Mouse (Mus musculus) kidney, postnatal 14 days (tissue): ENCODE results near the gene Sipa1l1.

Experiments used
- DNase-seq: peaks from one replicate; pipeline ENCODE4 v3.0.0; 2022; ENCODE audit warnings: mixed read lengths

Sipa1l1 gene

DNA sequence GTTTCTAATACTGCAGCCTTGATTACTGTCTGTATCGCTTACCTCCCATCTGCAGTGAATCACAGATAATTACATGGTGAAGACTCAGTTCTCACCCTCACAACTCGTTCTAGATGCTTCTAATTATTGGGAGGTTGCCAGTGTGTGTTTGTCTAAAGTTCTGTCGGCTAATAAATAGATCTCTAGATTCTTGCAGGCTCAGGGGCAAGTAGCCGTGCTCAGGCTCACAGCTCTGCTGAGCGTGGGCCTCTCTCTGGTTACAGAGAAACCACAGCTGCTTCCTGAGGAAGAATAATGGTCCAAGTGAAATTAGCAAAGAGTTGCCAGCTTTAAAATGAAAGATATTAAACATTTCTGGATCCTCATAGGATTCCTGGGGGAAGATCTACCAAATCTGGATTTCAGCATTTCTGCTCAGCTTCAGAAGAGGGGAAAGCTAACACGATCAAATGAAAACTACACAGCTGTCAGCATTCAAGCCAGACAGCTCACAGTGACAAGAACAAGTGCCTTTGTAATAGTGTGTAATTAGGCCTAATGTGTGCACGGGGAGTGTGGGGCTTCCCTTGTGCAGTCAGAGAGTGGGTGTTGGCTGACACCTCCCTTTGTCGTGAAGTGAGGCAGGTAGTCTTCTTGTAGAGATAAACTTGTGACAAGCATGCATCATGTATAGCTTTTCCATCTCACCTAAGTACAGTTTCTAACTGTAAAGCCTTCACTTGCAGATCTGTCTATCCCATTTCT lies 225.2 kb downstream of the Sipa1l1 start:
- peak; percentile 32 for DNase-seq

DNA sequence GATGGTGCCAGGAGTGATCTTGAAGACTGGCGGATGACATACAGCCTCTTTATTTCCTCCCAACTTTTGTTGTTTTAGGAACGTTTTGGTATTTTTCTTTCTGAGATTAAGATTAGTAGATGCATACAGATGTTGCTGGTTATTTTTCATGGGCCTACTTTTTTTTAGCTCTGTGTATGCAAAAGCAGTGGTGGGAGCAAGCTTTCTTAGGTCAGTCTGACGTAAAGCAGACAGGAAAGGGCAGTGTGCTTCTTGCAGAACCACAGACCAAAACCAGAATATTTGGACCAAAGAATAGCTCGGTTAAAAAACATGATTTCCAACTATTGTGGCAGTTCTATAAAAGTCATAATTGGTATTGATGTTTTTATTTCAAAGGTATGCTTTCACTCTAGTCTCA lies 226.1 kb downstream of the Sipa1l1 start:
- no peak for DNase-seq

DNA sequence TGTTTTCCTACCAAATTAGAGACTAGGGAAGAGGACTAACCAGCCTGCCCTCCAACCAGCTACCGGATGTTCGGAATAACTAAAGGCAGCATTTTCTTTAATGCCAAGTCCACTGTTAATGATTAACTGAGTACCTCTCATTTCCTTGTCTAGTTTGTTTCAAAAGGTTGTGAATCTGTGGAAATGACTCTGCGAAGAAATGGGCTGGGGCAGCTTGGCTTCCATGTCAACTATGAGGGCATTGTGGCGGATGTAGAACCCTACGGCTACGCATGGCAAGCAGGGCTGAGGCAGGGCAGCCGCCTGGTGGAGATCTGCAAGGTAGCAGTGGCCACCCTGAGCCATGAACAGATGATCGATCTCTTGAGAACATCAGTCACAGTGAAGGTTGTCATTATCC lies 228.1 kb downstream of the Sipa1l1 start:
- peak; percentile 50 for DNase-seq

DNA sequence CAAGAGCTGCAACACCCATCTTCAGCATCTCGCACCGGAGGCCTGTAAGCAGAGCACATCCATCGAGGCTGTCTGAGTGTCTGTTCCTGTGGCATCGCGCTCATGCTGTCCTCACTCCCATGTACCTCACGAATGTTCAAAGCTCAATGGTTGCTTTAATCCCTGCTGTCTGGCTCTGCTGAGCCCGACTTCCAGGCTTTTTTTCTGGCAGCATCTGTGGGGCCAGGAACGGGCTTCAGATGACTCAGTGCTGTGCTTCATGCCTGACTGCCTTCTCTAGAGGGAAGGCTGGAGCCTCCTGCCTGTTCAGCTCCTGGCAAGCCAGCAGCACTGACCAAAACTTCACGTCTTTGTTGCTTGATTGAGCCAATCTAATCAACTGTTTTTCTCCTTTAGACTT lies 228.6 kb downstream of the Sipa1l1 start:
- DNase-seq: peak; percentile 76

DNA sequence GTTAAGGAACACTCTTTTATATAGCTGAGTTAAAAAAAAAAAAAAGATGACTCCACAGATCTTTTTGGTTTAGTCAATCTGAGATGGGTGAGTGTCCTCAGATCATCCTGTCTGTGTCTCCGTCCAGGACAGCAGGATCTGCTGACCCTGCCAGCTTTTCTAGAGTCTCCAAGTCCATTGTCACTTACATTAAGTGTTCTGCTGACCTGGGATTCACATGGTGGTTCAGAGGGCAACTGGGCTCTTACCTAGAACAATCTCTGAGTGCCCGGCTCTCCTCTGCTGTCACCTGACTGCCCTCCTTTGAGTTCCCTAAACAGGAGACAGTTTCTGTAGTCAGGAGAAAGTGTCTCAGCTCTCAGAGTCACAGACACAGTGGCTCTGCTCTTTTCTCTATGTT lies 229.8 kb downstream of the Sipa1l1 start:
- DNase-seq: peak; percentile 41

DNA sequence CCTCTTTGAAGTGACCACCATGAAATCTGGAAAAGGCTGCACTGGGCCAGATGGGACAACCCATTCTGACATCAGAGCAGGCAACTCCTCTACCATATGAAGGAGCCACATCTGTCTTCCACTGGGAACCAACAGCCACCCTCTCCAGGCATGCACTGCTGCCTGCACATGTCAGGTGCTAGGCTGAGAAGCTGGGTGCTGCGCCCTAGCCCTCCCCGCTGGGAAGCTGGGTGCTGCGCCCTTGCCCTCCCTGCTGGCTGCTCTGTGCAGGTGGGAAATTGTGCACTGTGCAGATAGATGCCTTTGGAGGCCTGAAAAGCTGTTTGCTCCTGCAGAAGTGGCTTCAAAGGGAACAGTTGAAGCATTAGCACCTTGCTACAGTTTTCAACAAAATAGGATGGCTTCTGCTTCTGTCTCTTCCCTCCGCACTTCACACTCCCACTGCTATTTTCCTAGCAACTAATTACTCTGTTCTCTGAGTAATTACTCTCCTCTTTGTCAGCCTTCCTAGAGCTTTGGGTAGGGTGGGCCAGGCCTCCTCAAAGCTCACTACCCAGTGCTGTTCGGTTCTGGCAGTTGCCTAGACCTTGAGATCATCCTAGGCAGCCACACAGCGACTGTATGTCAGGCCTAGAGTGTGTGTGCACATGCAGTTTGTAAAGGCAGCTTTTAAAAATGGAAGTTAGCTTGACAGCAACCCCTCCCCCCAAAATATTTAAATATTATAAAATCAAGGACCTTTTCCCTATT lies 231.0 kb downstream of the Sipa1l1 start:
- no peak for DNase-seq

DNA sequence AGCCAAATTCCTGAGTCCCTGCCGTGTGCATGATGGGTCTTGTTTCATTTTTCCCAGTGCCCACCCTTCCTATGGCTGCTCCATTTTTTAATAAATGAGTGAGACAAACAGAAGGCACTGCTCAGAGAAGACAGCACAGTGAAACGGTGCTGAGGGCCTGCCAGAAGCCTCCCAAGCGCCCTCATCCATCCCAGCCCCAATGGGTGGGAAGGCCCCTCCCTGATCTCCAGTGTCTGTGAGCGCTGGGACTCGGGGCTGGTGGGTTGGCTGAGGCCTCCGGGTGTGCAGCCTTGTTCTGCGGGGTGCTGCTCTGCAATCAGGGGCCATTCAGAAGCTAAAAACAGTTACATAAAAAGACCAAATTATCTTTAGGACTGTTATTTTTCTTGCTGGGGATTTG lies 231.7 kb downstream of the Sipa1l1 start:
- no peak for DNase-seq

DNA sequence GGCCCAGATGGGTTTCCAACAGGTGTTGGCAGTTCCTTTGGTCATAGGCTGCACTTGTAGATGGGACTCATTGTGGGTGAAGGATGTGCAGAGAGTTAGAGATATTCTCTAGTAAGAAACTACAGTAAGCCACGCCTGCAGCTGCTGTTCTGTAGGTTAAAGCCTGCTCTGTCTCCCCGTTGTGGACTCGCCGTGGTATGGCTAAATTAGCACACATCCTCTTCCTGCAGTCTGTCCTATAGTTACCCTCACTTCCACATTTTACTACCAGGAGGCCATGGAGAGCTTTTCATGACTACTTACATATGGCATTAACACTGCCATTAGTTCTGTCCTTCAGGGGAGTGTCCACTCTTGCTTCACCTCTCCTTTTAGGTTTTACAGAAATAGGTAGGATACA lies 232.3 kb downstream of the Sipa1l1 start:
- DNase-seq: no peak

DNA sequence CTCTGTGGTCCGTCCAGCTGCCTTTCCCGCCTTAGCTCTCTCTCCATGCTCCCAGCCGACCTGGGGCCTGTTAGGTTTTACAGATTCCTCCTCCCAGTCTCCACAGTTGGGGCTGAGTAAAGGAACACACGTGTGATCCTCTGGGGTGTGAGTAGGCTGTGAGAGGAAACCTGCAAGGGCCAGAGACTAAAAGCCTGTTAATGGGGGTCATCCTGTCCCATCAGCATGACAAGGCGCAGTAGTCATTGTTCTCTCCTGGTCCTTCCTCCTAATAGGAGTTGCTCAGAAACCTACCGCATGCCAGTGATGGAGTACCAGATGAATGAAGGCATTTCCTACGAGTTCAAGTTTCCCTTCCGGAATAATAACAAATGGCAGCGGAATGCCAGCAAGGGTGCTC lies 233.5 kb downstream of the Sipa1l1 start:
- DNase-seq: no peak

DNA sequence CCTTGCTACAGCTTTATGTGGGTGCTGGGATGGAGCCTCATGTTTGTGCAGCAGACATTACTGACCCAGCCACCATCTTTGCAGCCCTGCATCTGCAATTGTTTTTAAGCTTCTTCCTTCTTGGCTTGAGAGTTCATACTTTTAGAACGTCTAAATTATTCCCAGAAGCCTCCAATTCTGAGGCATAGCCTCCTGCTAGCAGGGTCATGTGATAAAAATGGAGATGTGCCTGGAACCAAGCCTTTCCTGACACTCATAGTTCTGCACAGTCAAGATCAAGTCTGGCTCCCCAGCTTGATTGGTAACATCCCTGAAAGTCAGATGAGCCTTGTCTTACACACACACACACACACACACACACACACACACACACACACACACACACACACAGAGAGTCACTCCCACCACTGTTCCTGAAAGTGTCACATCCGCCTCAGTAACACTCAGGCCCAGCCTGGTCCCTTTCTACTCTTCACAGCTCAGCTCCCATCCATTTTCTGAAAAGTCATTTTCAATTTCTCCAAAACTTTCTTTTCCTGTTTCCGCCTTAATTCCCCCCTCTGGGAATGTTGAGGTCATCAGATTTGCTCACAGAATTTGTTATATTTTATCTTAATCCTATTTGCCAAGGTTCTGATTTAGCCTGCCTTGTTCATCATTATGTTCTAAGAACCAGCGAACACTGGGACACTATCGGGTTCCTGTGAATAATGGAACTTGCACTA lies 238.6 kb downstream of the Sipa1l1 start:
- DNase-seq: no peak

DNA sequence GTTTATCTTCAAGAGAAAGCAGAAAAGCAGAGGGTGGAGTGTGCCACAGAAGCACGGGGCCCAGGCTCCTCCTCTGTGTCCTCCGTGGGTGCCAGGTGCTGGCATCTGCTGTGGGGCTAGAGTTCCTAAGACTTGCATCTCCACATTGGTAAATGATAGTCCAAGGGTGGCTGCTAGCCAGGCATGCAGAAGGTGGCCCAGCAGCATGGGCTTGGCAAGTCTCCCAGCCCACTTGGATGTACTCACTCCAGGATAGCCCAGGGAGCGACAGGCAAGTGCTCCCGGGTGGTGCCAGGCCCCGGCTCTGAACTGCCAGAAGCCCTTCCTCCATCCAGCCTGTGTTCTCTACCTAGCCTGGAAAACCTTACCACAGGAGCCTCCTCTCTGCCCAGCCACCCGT lies 239.4 kb downstream of the Sipa1l1 start:
- DNase-seq: peak; percentile 83

DNA sequence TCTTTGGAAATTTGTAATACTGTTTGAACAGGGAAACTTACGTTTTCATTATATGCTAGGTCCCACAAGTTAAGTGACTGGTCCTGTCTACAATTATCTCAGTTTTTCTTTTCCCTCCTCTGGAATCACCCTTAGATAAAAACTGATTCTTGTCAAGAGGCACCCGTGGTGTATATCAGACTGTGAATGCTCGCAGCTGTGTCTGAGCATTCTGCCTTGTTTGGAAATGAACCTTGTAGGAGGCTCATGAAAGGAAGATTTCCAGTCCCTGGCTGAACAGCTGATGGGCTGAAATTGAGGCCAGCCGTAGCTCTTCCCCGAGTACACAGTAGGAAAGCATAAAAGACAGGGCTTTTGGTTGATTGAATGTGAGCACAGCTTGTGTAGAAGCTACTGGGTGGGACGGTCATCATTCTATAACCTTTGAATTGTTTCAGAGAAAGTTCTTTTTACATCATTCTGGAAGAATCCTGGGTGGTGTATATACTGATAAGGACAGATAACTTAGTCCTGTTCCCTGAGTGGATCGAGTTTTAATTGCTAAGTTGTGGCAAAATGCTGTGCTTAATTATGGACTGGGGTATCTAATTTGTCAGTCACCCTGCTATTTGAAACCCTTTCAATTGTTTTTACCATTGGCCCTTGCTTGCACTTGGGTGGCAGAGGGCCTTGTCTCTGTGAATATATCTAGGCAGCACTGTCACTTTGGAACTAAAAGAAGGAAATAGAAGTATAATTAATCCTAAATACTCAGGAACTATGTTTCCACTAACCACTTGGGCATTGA lies 240.8 kb downstream of the Sipa1l1 start:
- DNase-seq: no peak

DNA sequence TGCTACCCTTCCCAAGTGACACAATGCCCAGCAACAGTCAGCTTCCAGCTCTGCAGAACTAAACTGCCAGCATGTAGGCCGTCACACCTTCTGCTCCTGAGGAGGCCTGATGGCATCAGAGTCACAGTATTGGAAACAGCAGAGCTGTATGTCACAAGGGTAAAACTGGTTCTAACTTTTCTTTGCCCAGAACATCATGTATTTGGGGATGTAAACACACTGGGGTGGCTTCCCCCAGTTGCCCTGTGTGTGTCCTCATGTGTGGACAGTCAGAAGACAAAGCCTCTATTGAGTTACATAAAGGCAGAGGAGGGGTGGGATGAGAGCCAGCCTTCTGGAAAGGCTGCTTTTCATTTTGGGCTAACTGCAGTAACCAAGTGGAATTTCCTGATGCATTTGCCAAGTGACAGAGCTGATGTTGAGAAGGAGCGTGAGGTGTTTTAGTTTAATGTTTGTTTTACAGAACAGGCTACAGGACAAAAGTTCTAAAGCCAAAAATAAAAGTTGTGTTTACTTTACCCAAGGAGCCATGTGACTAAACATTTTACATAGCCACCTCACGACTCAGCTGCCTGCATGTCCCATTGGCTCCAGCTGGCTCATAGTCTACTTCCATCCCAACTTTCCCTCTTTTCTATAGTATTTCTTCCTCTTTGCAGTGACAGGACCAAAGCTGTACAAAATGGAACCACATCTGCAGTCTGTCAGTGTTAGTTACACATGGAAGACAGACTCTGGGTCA lies 243.3 kb downstream of the Sipa1l1 start:
- DNase-seq: peak; percentile 66

DNA sequence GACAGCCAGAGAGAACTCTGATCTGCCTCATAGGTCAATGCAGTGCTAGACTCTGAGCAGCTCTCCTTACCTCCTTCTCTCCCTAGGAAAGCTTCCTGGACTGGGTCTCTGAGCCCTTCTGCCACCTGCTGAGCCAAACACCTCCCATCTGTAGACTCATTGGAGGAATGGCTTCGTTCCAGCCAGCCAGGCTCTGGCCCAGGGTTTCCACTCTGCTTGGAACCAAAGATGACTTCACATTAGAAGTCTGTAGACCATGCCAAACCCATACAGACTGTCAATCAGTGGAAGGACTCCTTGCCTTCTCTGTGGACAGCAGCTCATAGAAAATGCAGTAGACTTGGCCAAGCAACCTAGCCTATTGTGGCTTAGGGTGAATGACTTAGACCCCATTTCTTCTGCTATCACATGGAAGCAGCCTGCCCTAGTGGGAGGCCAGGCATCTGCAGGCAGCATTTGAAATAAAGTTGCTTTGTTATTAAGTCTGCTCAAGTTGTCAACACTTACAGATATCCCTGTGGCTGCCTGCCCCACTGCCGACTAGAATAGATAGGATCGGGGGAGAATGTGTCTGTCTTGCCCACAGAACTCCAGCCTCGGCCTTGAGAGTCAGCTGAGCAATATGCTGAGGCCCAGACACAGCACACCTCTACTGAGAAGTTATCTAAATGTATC lies 246.7 kb downstream of the Sipa1l1 start:
- DNase-seq: peak; percentile 42

DNA sequence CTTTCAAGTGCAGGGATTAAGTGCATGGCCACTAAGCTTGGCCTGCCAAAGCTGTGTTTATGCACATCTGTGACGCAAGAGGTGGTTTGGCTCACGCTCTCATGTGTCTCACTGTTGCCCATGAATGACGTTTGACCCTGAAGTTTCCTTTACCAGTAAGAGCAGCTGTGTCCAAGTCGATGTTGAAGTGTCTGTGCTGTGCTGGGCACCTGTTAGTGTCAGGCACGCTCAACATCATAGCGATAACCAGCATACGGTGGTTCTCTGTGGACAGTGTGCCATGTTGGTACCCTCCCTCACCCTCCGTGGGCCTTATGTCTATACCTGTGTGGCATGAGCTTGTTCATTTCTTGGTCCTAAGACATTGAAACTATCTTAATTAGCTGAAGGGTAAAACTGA lies 249.9 kb downstream of the Sipa1l1 start:
- DNase-seq: no peak

DNA sequence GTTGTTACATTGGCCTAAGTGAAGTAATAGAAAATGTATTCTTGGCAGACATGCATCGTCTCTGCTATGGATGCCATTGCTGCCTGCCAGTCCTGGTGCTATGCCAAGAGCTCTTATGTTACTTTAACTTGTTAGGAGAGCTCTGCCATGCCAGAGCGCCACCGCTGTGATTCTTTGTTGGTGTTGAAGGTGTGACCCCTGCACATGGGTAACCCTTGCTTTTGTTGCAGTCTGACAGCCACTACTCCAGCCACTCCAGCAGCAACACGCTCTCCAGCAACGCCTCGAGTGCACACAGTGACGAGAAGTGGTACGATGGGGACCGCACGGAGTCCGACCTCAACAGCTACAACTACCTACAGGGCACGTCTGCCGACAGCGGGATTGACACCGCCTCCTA lies 255.7 kb downstream of the Sipa1l1 start:
- no peak for DNase-seq

DNA sequence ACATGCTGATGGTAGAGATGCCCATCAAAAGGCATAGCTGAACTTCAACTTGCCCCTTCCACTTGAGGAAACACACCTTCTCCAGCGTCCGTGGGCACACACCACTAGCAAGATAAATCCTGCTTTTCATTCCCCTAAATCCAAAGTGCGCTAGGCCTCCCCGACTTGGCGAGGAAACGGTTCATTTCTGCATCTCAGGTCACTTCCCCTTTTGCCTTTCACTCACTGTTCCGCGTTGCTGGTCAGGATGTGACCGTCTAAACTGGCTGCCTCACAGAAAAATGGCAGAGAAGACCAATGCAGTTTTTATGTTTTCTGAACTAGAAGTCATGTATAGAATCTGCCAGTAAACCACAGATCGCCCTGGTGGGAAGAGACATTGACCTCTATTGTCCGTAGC lies 256.7 kb downstream of the Sipa1l1 start:
- no peak for DNase-seq

DNA sequence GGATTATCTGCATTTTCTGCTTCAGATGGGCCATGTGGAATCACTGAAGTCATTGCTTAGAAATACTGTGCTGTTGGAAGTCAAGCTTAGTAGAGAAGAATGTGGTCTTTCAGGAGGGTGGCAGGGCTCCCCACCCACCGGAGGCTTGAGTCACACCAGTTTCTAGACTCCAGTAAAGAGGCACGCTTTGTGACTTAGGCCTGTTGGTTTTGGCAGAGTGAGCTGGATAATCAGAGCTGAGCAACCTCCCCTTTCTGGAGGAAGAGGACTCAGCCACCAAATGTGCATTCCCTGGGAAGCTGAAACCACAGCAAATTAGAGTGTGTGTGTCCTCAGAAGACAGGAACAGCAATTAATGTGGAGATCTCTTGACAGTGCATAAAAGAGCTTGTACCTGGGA lies 258.3 kb downstream of the Sipa1l1 start:
- peak; percentile 53 for DNase-seq

DNA sequence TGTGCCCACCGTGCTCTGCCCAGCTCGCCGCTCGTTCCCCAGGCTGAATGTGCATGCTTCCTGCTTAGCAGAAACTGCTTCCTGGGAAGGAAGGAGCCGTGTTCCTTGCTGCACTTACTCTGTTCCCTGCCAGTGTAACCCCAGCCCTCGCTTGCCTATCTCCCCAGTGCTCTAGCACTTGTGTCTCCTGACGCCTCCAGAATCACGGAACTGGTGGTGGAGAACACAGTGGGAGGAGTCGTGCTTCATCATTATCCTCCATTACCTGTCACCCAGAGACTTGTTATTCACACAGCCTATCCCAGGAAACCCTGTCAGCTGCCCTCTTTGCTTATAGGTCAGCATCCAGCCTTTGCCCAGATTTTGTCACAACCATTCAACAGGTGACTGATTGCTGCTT lies 259.3 kb downstream of the Sipa1l1 start:
- DNase-seq: no peak

DNA sequence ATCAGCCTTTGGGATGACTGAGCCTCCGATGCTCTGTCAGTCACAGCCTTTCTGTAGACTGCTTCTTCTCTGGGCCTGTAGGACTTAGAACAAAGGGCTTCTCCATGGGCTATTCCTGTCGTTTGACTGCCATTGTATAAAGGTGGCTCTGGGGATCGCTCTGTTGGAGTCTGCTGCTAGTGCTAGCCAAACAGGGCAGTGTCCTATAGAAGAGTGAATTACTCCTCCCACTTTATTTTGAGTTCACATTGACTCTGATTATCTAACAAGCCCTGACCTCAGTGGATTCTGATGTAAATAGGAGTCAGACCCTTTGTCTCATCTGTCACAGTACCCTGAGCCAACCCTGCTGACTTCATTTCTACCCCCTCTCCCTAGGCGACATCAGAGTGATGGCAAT lies 264.2 kb downstream of the Sipa1l1 start:
- no peak for DNase-seq

DNA sequence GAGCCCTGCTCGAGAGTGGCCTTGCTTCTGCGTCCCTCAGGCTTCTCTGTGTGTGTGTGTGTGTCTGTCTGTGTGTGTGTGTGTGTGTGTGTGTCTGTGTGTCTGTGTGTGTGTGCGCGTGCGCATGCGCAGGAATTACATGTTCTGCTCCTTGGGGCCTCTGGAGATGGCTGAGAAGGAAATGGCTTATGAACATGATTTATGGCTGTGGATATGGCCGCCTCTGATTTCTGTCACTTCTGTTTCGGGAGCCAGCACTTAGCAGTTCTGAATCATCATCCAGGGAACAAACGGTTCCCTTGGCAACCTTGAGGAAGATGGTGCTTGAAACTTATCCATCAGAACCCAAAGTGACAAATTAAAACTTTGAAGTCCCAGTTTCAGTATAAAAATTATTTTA lies 265.5 kb downstream of the Sipa1l1 start:
- peak; percentile 68 for DNase-seq

DNA sequence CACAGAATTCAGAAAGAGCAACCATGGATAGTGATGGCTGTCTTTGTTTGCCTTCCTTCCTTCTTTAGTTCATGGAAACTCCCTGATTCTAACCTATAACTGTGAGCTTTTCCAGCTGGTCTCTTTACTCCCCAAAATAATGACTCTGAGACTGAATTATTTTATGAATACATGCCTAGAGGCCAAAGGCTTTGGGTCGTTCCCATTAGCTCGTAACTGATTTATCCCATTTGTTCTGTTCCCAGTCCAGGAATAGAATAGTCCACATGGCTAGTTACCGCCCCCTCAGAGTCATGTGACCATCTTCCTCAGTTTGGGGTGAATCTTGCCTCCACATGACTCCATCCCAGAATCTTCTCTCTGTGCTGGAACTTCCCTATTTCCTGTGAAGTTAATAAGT lies 272.4 kb downstream of the Sipa1l1 start:
- peak; percentile 70 for DNase-seq
